Mouse (Mus musculus) intestine, embryonic 14.5 days (tissue): ENCODE results near the gene Slc12a9. TPM values are rescaled to one million over a fixed set of nuclear protein-coding genes. Genes with fewer than 3 reads are reported as not detected.

Source experiments
- ATAC-seq: fragments of 200-750 bp; cut with Nextera tagmentation; replicated peaks from 2 replicates; pipeline ENCODE4 v1.8.0; 2017; ENCODE audit warnings: low read depth, moderate number of reproducible peaks, moderate TSS enrichment, moderate library complexity; ENCODE audit not compliant: low FRiP score, low TSS enrichment
- DNase-seq: peaks from one replicate; pipeline ENCODE4 v3.0.0-alpha.2; 2018; ENCODE audit warnings: low spot score
- H3K27ac ChIP-seq: fragments of 300-500 bp; sonication (generic); 2 replicates; pipeline ENCODE4 v1.5.1; 2014; ENCODE audit warnings: low read depth, mild to moderate bottlenecking, control low read depth
- H3K27me3 ChIP-seq: fragments of 300-500 bp; sonication (generic); replicated peaks from 2 replicates; pipeline ENCODE4 v1.6.1; 2014; ENCODE audit warnings: low read length, control low read depth; ENCODE audit not compliant: control insufficient read depth, insufficient read depth
- H3K36me3 ChIP-seq: fragments of 300-500 bp; sonication (generic); 2 replicates; pipeline ENCODE4 v1.6.1; 2014; ENCODE audit warnings: low read length, control low read depth; ENCODE audit not compliant: control insufficient read depth, insufficient read depth
- H3K4me1 ChIP-seq: fragments of 300-500 bp; sonication (generic); replicated peaks from 2 replicates; pipeline ENCODE4 v1.6.1; 2014; ENCODE audit warnings: low read length, control low read depth, mixed read lengths; ENCODE audit not compliant: control insufficient read depth, insufficient read depth
- H3K4me2 ChIP-seq: fragments of 300-500 bp; sonication (generic); 2 replicates; pipeline ENCODE4 v1.6.1; 2014; ENCODE audit warnings: low read length
- H3K4me3 ChIP-seq: fragments of 300-500 bp; sonication (generic); 2 replicates; pipeline ENCODE4 v1.5.1; 2014; ENCODE audit warnings: low read depth, low read length, control low read depth, mixed read lengths
- H3K9ac ChIP-seq: fragments of 300-500 bp; sonication (generic); 2 replicates; pipeline ENCODE4 v1.6.1; 2014; ENCODE audit warnings: mild to moderate bottlenecking, low read length
- H3K9me3 ChIP-seq: fragments of 300-500 bp; sonication (generic); 2 replicates; pipeline ENCODE4 v1.6.1; 2016; ENCODE audit warnings: low read length, control low read depth; ENCODE audit not compliant: control insufficient read depth
- WGBS: fragments of 180-500 bp; shearing (Covaris S2); extraction: QIAGEN DNeasy Blood & Tissue Kit; methylation state at CpG from one replicate; pipeline ENCODE4 v1.1.7; 2014; 5-methylcytosine and 5-hydroxymethylcytosine counted together
- polyA plus RNA-seq: library from polyadenylated mRNA; unstranded; fragments of >200 nt; fragmentation: Nextera tagmentation; extraction: Ambion mirVana; gene quantifications from 2 replicates; pipeline ENCODE4 v1.2.1, GENCODE M21; 2014

The Slc12a9 gene
- polyA plus RNA-seq, 1 experiment from 2014 or later, result 9.5 TPM

- DNase-seq, result no peak
- H3K9me3 ChIP-seq, result no peaks in the 10 kb centered on the region
- H3K4me2 ChIP-seq, result no peak overlapping the region
- WGBS, result 43% methylated on average over 7 of the region's 7 CpGs
- no peaks in the 10 kb centered on the region for H3K36me3 ChIP-seq
- no peak overlapping the region for H3K27ac ChIP-seq
- H3K9ac ChIP-seq, result no peak overlapping the region
- H3K27me3 ChIP-seq, result no peaks in the 10 kb centered on the region
- H3K4me3 ChIP-seq, result no peak overlapping the region
- no peak for ATAC-seq
- peaks cover 19% of the 10 kb centered on the region for H3K4me1 ChIP-seq
Measured at GRCm38 (mm10) chr5:137342407-137343012, 9.1 kb upstream of the Slc12a9 start.

DNA sequence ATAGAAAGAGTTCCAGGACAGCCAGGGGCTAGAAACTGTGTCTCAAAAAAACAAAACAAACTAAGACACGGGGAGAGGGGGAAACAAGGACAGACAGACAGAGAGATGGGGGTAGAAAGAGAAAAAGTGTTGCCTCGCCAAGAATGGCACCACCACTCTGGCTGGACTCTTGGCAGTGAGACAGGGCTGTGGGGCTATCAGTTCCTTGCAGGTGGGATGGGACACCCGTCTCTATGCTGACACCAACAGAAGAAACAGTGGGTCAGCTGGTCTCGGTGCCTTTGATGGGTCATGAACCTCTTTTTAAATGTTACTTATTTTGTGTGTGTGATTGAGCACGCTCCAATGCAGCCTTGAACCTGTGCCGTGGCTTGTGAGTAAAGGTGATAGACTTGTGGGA, 6.8 kb upstream of the Slc12a9 start:
- no peak for DNase-seq
- no peak overlapping the region for H3K4me2 ChIP-seq
- peaks cover 20% of the 10 kb centered on the region for H3K4me1 ChIP-seq
- no peak overlapping the region for H3K4me3 ChIP-seq
- peak overlapping the region; percentile 90; the same call in 1 of the 2 replicates for H3K27ac ChIP-seq
- no peak overlapping the region for H3K9ac ChIP-seq
- no peaks in the 10 kb centered on the region for H3K36me3 ChIP-seq
- H3K27me3 ChIP-seq, result no peaks in the 10 kb centered on the region
- WGBS, result 75% methylated on average over 6 of the region's 6 CpGs
- H3K9me3 ChIP-seq, result no peaks in the 10 kb centered on the region
- no peak for ATAC-seq

DNA sequence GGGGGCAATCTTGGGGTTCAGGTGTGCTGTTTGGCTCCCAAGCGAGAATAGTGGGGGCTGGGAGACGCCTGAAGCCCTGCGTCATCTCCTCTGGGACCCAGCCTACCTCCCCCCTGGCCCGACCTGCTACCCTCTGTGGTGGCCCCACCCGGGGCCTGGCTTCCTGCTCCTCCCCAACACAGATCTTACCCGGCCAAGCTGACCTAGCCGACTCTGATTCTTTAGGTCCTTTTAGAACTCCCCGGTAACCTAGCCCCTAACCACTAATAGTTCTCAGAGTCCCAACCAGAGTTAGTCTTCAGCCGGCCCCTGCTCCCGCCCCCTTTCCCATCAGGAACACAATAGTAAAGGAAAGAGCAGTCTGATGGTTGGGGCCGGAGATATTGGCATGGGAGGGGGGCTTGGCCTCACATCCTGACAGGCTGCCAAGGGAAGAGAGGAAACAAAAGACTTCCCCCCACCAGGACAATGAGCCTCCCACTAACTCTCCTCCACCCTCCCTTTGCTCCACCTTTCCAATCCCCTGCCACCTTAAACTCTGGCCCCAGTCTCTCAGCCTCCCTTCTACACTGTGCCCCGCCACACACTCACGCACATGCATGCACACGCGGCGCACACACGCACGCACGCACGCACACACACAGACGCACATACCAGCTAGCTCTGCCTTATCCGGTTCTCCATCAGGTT, 6.0 kb upstream of the Slc12a9 start:
- H3K36me3 ChIP-seq, result no peaks in the 10 kb centered on the region
- peaks cover 20% of the 10 kb centered on the region for H3K4me1 ChIP-seq
- no peaks in the 10 kb centered on the region for H3K27me3 ChIP-seq
- WGBS, result 13% methylated on average over 22 of the region's 22 CpGs
- H3K9ac ChIP-seq, result peak overlapping the region; percentile 66
- 0 out of 2 replicates have a peak, but pooled peaks have one; percentile 22 for ATAC-seq
- peak overlapping the region; percentile 44 for H3K4me3 ChIP-seq
- H3K4me2 ChIP-seq, result peak overlapping the region; percentile 86
- peak; percentile 67 for DNase-seq
- no peaks in the 10 kb centered on the region for H3K9me3 ChIP-seq
- peak overlapping the region; percentile 90 for H3K27ac ChIP-seq

DNA sequence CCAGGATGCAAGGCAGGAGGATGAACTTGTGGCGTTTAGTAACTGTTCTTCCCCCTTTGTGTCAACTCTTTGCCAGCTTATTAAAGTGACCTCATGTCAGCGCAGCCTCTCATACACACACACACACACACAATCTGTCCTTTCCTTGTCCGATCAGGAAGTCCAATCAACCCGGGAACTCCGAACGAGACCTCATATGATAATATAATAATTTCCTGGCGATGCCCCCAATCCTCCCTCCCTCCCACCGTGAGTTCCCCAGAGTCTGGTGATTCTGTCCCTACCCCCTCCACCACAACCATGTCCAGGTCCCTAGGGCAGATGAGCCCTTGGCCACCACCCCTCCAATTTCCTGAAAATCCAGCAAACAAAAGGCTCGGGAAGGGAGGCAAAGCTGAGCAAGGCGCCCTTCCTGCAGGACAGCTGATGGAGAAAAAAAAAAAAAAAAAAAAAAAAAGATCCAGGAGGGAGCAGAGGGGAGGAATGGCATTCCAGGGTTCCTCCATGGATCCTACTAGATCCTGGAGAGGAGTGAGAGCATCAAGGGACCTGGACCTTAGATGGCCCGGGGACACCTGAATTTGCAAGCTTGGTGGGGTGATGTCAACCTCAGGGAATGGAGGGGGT, 5.4 kb upstream of the Slc12a9 start:
- H3K27ac ChIP-seq, result peak overlapping the region; percentile 90
- H3K36me3 ChIP-seq, result no peaks in the 10 kb centered on the region
- DNase-seq (peak; percentile 74), ATAC-seq (peak; percentile 8; the same call in 1 of the 2 replicates)
- peak overlapping the region; percentile 86 for H3K4me2 ChIP-seq
- peaks cover 20% of the 10 kb centered on the region for H3K4me1 ChIP-seq
- H3K27me3 ChIP-seq, result no peaks in the 10 kb centered on the region
- H3K9ac ChIP-seq, result peak overlapping the region; percentile 66
- 1% methylated on average over 11 of the region's 11 CpGs for WGBS
- H3K4me3 ChIP-seq, result peak overlapping the region; percentile 44
- H3K9me3 ChIP-seq, result no peaks in the 10 kb centered on the region

- peak overlapping the region; percentile 44 for H3K4me3 ChIP-seq
- H3K9me3 ChIP-seq, result no peaks in the 10 kb centered on the region
- H3K27ac ChIP-seq, result peak overlapping the region; percentile 90
- peak; percentile 72 for ATAC-seq
- H3K27me3 ChIP-seq, result no peaks in the 10 kb centered on the region
- H3K4me1 ChIP-seq, result peaks cover 20% of the 10 kb centered on the region
- no peaks in the 10 kb centered on the region for H3K36me3 ChIP-seq
- H3K4me2 ChIP-seq, result peak overlapping the region; percentile 86
- WGBS, result 1% methylated on average over 19 of the region's 19 CpGs
- peak overlapping the region; percentile 66 for H3K9ac ChIP-seq
- peak; percentile 86 for DNase-seq
Measured at GRCm38 (mm10) chr5:137338256-137338655, 4.9 kb upstream of the Slc12a9 start.

GRCm38 (mm10) chr5:137337190-137337589, 3.8 kb upstream of the Slc12a9 start:
- 52% methylated on average over 8 of the region's 8 CpGs for WGBS
- no peak overlapping the region; the same call in 1 of the 2 replicates for H3K27ac ChIP-seq
- H3K36me3 ChIP-seq, result no peaks in the 10 kb centered on the region
- no peak overlapping the region for H3K4me2 ChIP-seq
- no peak for ATAC-seq
- DNase-seq, result peak; percentile 55
- no peaks in the 10 kb centered on the region for H3K9me3 ChIP-seq
- no peak overlapping the region for H3K9ac ChIP-seq
- H3K4me3 ChIP-seq, result no peak overlapping the region
- H3K4me1 ChIP-seq, result peaks cover 20% of the 10 kb centered on the region
- H3K27me3 ChIP-seq, result no peaks in the 10 kb centered on the region

DNA sequence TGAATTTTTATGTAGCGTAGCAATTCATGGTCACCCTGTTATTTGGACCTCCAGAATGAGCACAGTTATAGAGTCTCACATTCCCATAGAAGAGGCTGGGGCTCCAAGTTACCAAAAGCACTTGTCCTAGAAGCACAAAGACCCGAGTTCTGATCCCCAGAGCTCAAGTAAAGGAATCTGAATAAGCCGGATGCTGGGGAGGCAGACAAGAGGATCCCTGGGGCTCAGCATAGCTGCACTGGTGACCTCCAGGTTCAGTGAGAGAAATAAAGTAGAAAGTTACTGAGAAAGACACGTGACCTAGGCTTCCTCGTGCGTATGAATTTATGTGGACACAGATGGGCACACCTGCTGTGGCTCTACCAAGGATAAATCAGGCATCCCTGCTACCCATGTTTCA, 1.7 kb upstream of the Slc12a9 start:
- Histone ChIP-seq H3K4me1 (peaks cover 20% of the 10 kb centered on the region), H3K36me3 (no peaks in the 10 kb centered on the region), H3K4me2 (no peak overlapping the region), H3K9me3 (no peaks in the 10 kb centered on the region), H3K27ac (no peak overlapping the region), H3K9ac (no peak overlapping the region), H3K27me3 (no peaks in the 10 kb centered on the region), H3K4me3 (no peak overlapping the region)
- DNase-seq (peak; percentile 41), ATAC-seq (no peak)
- 72% methylated on average over 6 of the region's 6 CpGs for WGBS

DNA sequence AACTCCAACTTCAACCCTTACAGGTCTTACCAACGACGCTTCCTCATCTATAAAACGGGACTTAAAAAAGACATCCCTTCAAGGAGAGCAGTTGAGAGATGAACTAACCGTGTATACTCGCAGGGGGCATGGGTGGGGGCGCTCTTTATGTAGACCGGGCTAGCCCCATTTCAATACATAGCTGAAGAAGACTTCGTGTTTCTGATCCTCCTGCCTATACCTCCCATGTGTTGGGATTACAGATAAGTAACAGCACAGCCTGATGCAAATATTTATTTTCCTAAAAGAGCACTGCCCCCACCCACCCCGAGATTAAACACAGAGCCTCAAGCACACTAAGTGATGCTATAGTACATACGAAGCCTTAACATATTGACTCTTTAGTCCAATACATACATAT, 920 bp upstream of the Slc12a9 start:
- no peaks in the 10 kb centered on the region for H3K9me3 ChIP-seq
- H3K4me3 ChIP-seq, result peak overlapping the region; percentile 63
- H3K27ac ChIP-seq, result no peak overlapping the region
- H3K4me1 ChIP-seq, result peaks cover 14% of the 10 kb centered on the region
- no peaks in the 10 kb centered on the region for H3K36me3 ChIP-seq
- no peaks in the 10 kb centered on the region for H3K27me3 ChIP-seq
- ATAC-seq (no peak), DNase-seq (no peak)
- H3K4me2 ChIP-seq, result peak overlapping the region; percentile 96
- H3K9ac ChIP-seq, result no peak overlapping the region
- 51% methylated on average over 10 of the region's 10 CpGs for WGBS
